Mouse (Mus musculus): ENCODE measurements at regions not wholly inside any gene's neighbourhood (a gene's known extent, or its start where the extent isn't known, plus 50 kb on each side); places are given as distances from the start of the nearest gene placed in this dataset.

GRCm38 (mm10) chr1:13424524-13424923 is 2010.6 kb downstream of the A830018L16Rik start:
- Histone ChIP-seq H3K36me3 (no peaks in the 10 kb centered on the region), H3K27me3 (no peaks in the 10 kb centered on the region), H3K9ac (no peak overlapping the region), H3K27ac (no peak overlapping the region), H3K9me3 (no peaks in the 10 kb centered on the region), H3K4me1 (peaks cover 23% of the 10 kb centered on the region), H3K4me2 (no peak overlapping the region), H3K4me3 (no peak overlapping the region)
- no peak for ATAC-seq (ENCODE audit: insufficient number of reproducible peaks, insufficient read depth, low FRiP score, low TSS enrichment, low read depth)

- Histone ChIP-seq H3K9ac (peak overlapping the region; percentile 67; the same call in 1 of the 2 replicates), H3K4me2 (peak overlapping the region; percentile 64), H3K27ac (no peak overlapping the region), H3K27me3 (no peaks in the 10 kb centered on the region), H3K4me1 (peaks cover 23% of the 10 kb centered on the region), H3K9me3 (no peaks in the 10 kb centered on the region), H3K4me3 (peak overlapping the region; percentile 41), H3K36me3 (no peaks in the 10 kb centered on the region)
- WGBS, result 24% methylated on average over 8 of the region's 9 CpGs
- no peak for ATAC-seq (ENCODE audit: insufficient number of reproducible peaks, insufficient read depth, low FRiP score, low TSS enrichment, low read depth)
These were observed 2011.9 kb downstream of the A830018L16Rik start for GRCm38 (mm10) chr1:13425601-13426327.

GRCm38 (mm10) chr1:13426328-13427067 is 2012.6 kb downstream of the A830018L16Rik start:
- H3K9me3 ChIP-seq, result no peaks in the 10 kb centered on the region
- peak overlapping the region; percentile 67 for H3K9ac ChIP-seq
- H3K36me3 ChIP-seq, result no peaks in the 10 kb centered on the region
- peak overlapping the region; percentile 64 for H3K4me2 ChIP-seq
- 0 out of 2 replicates have a peak, but pooled peaks have one; percentile 35 for ATAC-seq (ENCODE audit: insufficient number of reproducible peaks, insufficient read depth, low FRiP score, low TSS enrichment, low read depth)
- H3K27me3 ChIP-seq, result no peaks in the 10 kb centered on the region
- peak overlapping the region; percentile 41 for H3K4me3 ChIP-seq
- peak overlapping the region; percentile 80 for H3K27ac ChIP-seq
- WGBS, result 7% methylated on average over 30 of the region's 30 CpGs
- peaks cover 23% of the 10 kb centered on the region for H3K4me1 ChIP-seq

GRCm38 (mm10) chr1:13427068-13427434 is 2013.1 kb downstream of the A830018L16Rik start:
- Histone ChIP-seq H3K4me1 (peaks cover 23% of the 10 kb centered on the region), H3K4me2 (peak overlapping the region; percentile 64), H3K9ac (no peak overlapping the region), H3K4me3 (peak overlapping the region; percentile 41; the same call in 1 of the 2 replicates), H3K9me3 (no peaks in the 10 kb centered on the region), H3K36me3 (no peaks in the 10 kb centered on the region), H3K27ac (peak overlapping the region; percentile 80), H3K27me3 (no peaks in the 10 kb centered on the region)
- 63% methylated on average over 5 of the region's 5 CpGs for WGBS
- ATAC-seq (ENCODE audit: insufficient number of reproducible peaks, insufficient read depth, low FRiP score, low TSS enrichment, low read depth), result no peak

- no peaks in the 10 kb centered on the region for H3K9me3 ChIP-seq
- H3K9ac ChIP-seq, result no peak overlapping the region
- H3K27me3 ChIP-seq, result no peaks in the 10 kb centered on the region
- H3K36me3 ChIP-seq, result no peaks in the 10 kb centered on the region
- H3K4me2 ChIP-seq, result no peak overlapping the region
- peak overlapping the region; percentile 80 for H3K27ac ChIP-seq
- 42% methylated on average over 11 of the region's 11 CpGs for WGBS
- H3K4me1 ChIP-seq, result peaks cover 23% of the 10 kb centered on the region
- ATAC-seq (ENCODE audit: insufficient number of reproducible peaks, insufficient read depth, low FRiP score, low TSS enrichment, low read depth), result no peak
- no peak overlapping the region for H3K4me3 ChIP-seq
These were observed 2013.7 kb downstream of the A830018L16Rik start for GRCm38 (mm10) chr1:13427501-13428207.

GRCm38 (mm10) chr1:13437747-13438394 is 2024.0 kb downstream of the A830018L16Rik start:
- H3K4me1 ChIP-seq, result peaks cover 7% of the 10 kb centered on the region; the same call in 1 of the 2 replicates
- no peak overlapping the region for H3K4me3 ChIP-seq
- H3K4me2 ChIP-seq, result no peak overlapping the region
- H3K9me3 ChIP-seq, result no peaks in the 10 kb centered on the region
- no peaks in the 10 kb centered on the region for H3K27me3 ChIP-seq
- ATAC-seq (ENCODE audit: insufficient number of reproducible peaks, insufficient read depth, low FRiP score, low TSS enrichment, low read depth), result no peak
- H3K9ac ChIP-seq, result no peak overlapping the region
- H3K27ac ChIP-seq, result no peak overlapping the region
- WGBS, result 60% methylated on average over 6 of the region's 6 CpGs
- H3K36me3 ChIP-seq, result no peaks in the 10 kb centered on the region

GRCm38 (mm10) chr1:13442366-13442765 is 2028.5 kb downstream of the A830018L16Rik start:
- 34% methylated on average over 6 of the region's 6 CpGs for WGBS
- no peak overlapping the region for H3K27ac ChIP-seq
- no peak for ATAC-seq (ENCODE audit: insufficient number of reproducible peaks, insufficient read depth, low FRiP score, low TSS enrichment, low read depth)

GRCm38 (mm10) chr1:13454534-13454933 is 2040.6 kb downstream of the A830018L16Rik start:
- no peaks in the 10 kb centered on the region for H3K36me3 ChIP-seq
- no peak overlapping the region for H3K4me2 ChIP-seq
- H3K4me1 ChIP-seq, result no peaks in the 10 kb centered on the region
- H3K27me3 ChIP-seq, result no peaks in the 10 kb centered on the region
- H3K27ac ChIP-seq, result no peak overlapping the region
- H3K9ac ChIP-seq, result no peak overlapping the region
- WGBS, result 78% methylated on average over 2 of the region's 2 CpGs
- no peak overlapping the region for H3K4me3 ChIP-seq
- H3K9me3 ChIP-seq, result no peaks in the 10 kb centered on the region; the same call in 1 of the 2 replicates
- no peak for ATAC-seq (ENCODE audit: insufficient number of reproducible peaks, insufficient read depth, low FRiP score, low TSS enrichment, low read depth)

More at GRCm38 (mm10) chr1:13442366-13442765, 2028.5 kb downstream of the A830018L16Rik start:
- no peak overlapping the region for H3K4me3 ChIP-seq
- no peak overlapping the region for H3K9ac ChIP-seq
- H3K4me1 ChIP-seq, result peaks cover 7% of the 10 kb centered on the region; the same call in 1 of the 2 replicates
- no peaks in the 10 kb centered on the region for H3K9me3 ChIP-seq
- H3K27me3 ChIP-seq, result no peaks in the 10 kb centered on the region
- H3K36me3 ChIP-seq, result no peaks in the 10 kb centered on the region
- no peak overlapping the region for H3K4me2 ChIP-seq

GRCm38 (mm10) chr1:13455572-13455971 is 2041.7 kb downstream of the A830018L16Rik start:
- no peak for ATAC-seq (ENCODE audit: insufficient number of reproducible peaks, insufficient read depth, low FRiP score, low TSS enrichment, low read depth)
- Histone ChIP-seq H3K36me3 (no peaks in the 10 kb centered on the region), H3K9ac (no peak overlapping the region), H3K4me3 (no peak overlapping the region), H3K9me3 (no peaks in the 10 kb centered on the region; the same call in 1 of the 2 replicates), H3K27ac (no peak overlapping the region), H3K27me3 (no peaks in the 10 kb centered on the region), H3K4me2 (no peak overlapping the region), H3K4me1 (no peaks in the 10 kb centered on the region)
- WGBS, result 89% methylated on average over 3 of the region's 3 CpGs

GRCm38 (mm10) chr1:13464311-13464710 is 2050.4 kb downstream of the A830018L16Rik start:
- Histone ChIP-seq H3K36me3 (no peaks in the 10 kb centered on the region), H3K4me3 (no peak overlapping the region), H3K9me3 (no peaks in the 10 kb centered on the region; the same call in 1 of the 2 replicates), H3K27me3 (no peaks in the 10 kb centered on the region), H3K9ac (no peak overlapping the region), H3K4me2 (no peak overlapping the region), H3K27ac (no peak overlapping the region), H3K4me1 (no peaks in the 10 kb centered on the region)
- ATAC-seq (ENCODE audit: insufficient number of reproducible peaks, insufficient read depth, low FRiP score, low TSS enrichment, low read depth), result no peak
- WGBS, result 95% methylated on average over 1 of the region's 1 CpGs

GRCm38 (mm10) chr1:13467174-13467573 is 2053.3 kb downstream of the A830018L16Rik start:
- Histone ChIP-seq H3K36me3 (no peaks in the 10 kb centered on the region), H3K4me1 (no peaks in the 10 kb centered on the region), H3K27ac (no peak overlapping the region), H3K9me3 (no peaks in the 10 kb centered on the region), H3K4me2 (no peak overlapping the region), H3K4me3 (no peak overlapping the region), H3K27me3 (no peaks in the 10 kb centered on the region), H3K9ac (no peak overlapping the region)
- WGBS, result 77% methylated on average over 6 of the region's 6 CpGs
- ATAC-seq (ENCODE audit: insufficient number of reproducible peaks, insufficient read depth, low FRiP score, low TSS enrichment, low read depth), result no peak
